Mouse (Mus musculus) frontal cortex, postnatal 10 days (tissue): ENCODE measurements at regions not wholly inside any gene's neighbourhood (a gene's known extent, or its start where the extent isn't known, plus 50 kb on each side); places are given as distances from the start of the nearest gene placed in this dataset.
A peak's percentile ranks its signal among the peaks of the same experiment; 100 is the strongest.

Experiments used
- DNase-seq, 2 experiments: peaks; one replicate each; pipeline ENCODE4 v3.0.0; 2022; ENCODE audit warnings: low spot score in 2 of 2, mixed read lengths in 1 of 2

GRCm38 (mm10) chr16:95815206-95815731 lies 113.4 kb downstream of the Ets2 start:
- DNase-seq = no peak

DNA sequence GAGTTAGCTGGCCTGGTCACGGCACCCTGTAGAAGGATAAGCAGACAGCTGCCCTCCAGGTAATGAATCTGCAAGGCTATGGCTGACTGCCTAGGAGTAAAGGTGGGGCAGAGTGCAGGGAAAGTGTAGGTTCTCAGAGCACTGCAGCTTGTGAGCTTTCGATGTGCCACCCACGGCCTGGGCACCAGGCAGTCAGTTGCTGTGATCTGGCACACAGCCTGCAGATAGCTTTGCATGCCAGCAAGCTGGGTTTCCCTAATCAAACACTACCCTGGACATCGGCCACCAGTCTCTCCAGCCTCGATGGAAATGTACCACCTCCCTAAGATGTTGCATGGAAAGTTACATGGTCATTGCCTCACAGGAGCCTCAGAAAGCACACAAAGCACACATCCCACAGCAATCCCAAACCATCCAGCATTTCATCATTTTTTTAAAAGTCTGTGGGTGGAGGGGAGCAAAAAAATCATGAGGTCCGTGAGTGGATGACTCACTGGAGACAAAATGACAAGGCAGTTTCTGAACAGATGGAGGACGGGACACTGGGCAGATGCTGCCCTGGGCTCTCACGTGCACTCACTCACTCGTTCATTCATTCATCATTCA lies 112.7 kb downstream of the Ets2 start:
- DNase-seq = peak in 1 of 2 experiments; percentile 19

- DNase-seq = no peak
Observed at GRCm38 (mm10) chr16:95811092-95811491, 109.2 kb downstream of the Ets2 start.

DNA sequence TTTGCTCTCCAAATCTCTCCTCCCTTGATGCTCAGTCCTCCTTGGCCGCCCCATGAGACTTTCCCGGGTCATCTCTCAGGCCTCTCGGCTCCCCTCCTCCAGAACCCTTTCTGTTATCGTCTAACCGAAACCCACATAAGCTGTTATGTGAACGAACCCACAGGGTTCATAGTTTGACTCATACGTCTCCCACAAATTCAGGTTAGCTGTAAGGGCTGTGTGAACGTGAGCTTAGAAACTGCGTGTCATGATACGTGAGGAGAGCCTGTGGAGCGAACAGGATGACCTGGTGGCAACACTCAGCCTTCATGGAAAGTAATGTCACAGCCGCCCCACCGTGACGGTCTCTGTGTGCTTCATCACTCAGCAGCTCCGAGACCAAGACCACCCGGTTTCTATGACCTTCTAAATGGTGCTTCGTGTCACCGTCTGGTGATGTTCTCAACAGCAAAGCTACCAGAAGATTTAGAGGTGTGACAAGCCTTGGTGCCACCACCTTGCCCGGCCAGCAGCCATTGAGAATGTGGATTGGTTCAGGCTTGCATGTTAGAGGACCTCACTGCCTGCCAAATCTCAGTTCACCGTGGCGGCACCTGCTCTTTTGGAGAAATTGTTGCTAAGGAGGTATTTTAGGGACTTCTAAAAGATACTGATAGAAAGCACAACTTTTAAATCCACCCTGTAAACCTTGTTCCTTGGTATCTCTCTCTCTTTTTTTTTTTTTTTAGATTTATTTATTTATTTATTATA lies 107.4 kb downstream of the Ets2 start:
- DNase-seq = no peak

DNA sequence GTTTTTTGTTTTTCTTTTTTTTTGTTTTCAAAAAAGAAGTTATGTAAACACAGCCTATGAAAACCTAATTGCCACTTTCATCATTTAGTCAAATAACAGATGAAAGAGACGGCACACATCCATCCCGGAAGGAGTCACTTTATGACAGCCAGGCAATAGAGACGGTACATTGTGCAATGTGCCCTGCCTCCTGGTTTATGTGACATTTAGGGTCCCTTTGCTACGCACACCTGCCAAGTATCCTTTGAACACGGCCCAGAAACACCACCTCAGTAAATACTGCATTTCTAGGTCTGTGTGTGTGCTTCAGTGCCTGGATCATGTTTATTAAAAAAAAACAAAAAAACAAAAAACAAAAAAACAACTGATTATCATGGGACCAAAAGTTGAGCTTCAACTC lies 104.6 kb downstream of the Ets2 start:
- no peak for DNase-seq

DNA sequence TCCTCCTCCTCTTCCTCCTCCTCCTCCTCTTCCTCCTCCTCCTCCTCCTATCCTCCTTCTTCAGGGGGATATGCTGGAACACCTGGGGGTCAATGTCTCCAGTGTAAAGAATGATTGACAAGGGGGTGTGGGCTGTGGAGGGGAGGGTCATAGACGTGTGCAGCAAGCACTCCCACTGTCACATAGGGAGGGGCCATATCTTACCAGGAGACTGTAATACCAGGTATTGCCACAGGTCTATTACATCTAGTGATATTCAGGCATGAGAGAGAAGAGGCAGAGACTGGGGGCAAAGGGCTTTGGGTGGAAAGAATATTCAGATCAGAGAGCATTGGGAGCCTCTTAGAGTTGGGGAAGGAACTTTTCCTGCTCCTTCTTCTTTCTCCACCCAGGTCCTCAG lies 102.3 kb downstream of the Ets2 start:
- no peak for DNase-seq

DNA sequence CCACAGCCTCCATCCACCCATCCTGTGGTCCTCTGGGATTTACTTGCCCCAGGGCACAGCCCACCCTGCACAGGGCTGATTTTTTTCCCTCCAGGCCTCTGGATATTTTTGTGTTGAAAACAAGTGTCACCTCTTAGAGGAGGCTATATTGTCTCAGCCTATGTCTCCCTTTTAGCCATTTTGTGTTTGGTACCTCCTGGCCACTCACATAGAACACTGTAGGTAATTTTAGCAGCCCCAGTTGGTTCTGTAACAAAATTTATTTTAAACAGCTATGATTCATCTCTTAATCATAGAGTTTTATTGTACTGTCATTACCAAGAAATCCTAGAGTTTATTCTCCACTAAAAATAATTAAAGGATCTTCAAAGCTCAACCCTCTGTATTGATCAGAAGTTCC lies 100.8 kb downstream of the Ets2 start:
- DNase-seq = no peak

DNA sequence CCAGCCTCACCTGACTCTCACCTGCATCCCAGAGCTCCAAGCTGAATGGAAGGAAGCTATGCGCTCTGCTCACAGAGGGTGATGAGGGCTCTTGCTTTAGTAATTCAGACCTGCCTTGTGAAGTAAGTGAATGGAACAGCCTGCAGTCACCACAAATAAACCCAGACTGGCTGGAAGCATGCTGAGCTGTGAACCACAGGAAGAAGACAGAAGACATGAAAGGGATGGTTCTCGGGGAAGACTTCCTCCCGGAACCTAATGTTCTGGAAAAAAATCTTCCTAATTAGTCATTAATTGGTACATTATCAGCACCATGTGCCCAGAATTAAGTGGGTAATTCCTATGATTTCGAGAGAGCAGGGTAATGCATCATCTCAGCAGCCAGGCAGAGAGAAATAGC lies 100.3 kb downstream of the Ets2 start:
- DNase-seq = no peak

- DNase-seq = no peak
Observed at GRCm38 (mm10) chr16:95800911-95801442, 99.1 kb downstream of the Ets2 start.

DNA sequence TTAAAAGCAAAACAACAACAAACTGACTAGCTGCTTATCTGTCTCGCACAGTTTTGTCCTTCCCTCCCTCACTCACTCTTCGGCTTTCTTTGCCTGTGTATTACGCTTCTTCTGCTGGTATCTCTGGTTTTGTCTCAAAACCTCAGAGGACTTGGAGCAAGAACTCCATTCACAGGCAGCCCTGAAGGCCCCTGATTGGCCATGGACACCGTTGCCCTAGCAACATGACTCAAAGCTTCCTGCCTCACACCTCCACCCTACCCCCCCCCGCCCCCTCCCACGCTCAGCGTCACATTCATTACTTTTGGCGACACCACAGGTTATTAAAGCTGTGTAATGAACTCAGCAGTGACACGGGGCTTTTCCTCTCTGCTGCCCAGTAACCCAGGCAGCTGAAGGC lies 96.7 kb downstream of the Ets2 start:
- peak in 1 of 2 experiments; percentile 40 for DNase-seq

GRCm38 (mm10) chr16:95798099-95798498 lies 96.2 kb downstream of the Ets2 start:
- DNase-seq = no peak

- DNase-seq = no peak
Observed at GRCm38 (mm10) chr16:95797141-95797540, 95.3 kb downstream of the Ets2 start.

- DNase-seq = no peak
Observed at GRCm38 (mm10) chr16:95794876-95795275, 93.0 kb downstream of the Ets2 start.

DNA sequence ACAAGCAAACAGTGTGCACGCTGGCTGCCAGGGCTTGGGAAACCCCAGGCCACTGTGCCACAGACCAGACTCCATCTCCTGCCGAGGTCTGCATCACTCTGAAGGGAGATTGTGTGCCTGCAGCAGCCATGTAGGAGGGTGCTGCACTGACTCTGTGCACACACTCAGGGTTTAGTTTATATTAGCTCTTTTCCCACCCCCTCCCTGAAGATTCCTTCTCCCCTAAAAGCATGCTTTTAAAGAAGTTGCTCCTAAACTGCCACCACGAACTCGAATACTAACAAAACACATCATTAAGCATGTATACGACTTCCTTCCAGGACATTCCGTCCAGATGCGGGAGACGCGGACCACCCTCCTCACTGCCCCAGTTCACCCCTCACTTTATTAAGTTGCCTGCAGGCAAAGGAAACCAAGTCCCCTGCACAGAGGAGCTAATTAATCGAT lies 92.4 kb downstream of the Ets2 start:
- DNase-seq = no peak

DNA sequence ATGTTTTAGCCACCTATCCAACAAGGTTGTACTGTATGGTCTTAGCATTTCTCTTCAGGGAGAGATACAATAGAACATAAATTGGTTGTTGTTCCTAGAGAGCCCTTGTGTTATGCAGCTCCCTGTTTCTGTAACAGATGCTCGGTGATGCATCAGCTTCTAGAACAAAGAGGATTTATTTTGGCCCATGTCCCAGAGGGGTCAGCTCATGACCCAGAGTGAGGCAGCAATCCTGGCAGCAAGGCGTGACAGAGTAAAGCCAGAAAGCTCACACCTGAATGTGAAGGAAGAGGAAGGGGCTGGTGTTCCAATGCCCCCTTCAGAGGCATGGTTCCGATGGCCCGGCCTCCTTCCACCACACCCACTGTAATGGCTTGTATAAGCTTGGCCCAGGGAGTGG lies 88.8 kb downstream of the Ets2 start:
- no peak for DNase-seq

DNA sequence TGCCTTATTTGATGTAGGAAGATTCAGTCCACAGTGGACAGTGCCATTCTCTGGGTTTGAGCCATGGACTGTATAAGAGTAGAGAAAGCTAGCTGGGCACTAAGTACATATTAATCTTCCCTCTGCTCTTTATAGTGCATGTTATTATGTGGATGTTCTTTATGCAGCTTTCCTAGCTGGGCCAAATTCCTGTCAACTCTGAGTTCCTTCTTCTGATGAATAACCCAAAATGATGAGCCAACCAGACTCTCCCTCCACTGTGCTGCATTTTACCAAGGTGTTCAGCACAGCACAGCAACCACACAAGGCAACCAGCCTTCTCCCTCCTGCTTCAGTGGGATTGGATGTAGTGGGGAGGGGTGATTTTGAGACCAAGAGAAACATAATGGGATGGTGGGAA lies 87.7 kb downstream of the Ets2 start:
- no peak for DNase-seq

DNA sequence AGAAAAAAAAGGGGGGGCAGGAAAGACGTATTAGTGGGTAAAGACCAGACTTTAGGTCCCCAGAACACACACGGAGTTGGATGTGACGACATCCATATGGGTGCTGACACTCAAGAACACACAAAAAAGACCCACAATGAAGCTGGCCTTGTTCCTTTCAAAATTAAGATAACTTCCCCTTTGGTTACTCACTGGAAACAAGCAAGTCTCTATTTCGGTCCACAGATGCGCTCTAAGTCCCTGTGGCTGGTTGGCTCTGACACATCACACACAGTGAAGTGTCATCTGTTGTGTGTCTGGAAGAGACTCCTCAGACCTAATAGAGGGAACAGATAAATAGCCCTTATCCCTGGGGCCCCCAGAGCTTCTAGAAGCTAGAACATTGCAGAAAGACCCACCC lies 79.8 kb downstream of the Ets2 start:
- DNase-seq = no peak

GRCm38 (mm10) chr16:95780431-95780830 lies 78.6 kb downstream of the Ets2 start:
- DNase-seq = no peak

DNA sequence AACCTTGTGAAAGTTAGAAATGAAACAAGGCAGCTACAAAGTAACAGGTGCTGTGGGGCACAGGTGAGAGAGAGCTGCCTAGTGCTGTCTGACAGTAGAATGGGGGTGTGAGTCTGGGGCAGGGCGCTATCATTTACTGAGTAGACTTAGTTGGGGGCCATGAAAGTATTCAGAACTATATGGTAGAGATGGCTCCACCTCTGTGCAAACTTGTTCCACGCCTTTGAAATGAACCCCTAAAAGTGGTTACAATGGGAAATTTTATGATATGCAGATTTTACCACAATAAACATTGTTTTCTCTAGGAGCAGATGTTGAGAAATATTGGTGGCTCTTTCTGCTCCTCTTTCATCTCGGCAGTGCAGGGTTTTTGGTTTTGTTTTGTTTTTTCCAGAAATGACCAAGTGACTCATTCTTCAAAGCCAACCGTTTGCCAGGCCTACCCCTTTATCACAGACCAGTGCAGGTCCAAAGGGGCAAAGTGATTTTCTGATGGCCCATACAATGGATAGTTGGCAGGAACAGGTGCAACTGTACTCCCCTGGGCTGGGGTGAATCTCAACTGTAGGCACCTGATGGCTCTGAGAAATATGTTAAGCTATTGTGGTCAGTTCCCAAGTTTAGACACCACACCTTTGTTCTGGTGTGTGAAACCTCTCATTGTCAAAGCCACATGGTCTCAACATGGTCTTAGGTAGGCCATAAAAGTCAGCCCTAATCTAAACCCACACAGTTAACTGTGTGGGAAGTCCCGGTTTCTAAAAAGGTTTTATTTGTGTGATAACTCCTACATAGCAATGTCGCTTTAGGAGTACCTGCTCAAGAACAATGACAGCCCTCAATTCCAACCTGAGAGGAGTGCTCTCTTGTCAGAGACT lies 77.2 kb downstream of the Ets2 start:
- DNase-seq = no peak

DNA sequence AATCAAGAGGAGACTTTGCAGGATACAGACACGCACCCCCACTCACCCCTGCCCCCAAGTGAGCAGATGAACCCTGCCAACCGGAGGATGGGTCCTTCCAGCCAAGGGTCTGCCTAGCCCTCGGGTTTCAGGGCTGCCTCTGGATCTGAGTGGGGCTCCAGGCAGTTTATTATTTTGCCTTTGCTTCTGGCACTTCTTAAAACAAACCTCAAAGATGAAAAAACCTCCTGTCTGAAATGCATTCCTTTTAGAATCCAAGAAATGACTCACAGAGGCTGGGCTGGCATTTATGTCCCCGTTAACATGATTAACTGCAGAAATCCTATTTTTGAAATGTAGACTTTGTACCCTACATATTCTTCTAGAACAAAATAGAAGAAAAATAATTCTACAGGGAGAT lies 76.3 kb downstream of the Ets2 start:
- DNase-seq = no peak

- DNase-seq = no peak
Observed at GRCm38 (mm10) chr16:95776610-95777363, 74.9 kb downstream of the Ets2 start.
